Mouse (Mus musculus) liver, embryonic 13.5 days (tissue): ENCODE data around the gene Olfr1389. TPM values are rescaled to one million over a fixed set of nuclear protein-coding genes. Genes with fewer than 3 reads are reported as not detected.
"Not testable (repeated sequence)": the region's sequence is repeated elsewhere in the genome, so short reads cannot be mapped to it uniquely, and the experiment has no call there.

Source experiments
- ATAC-seq: fragments of 200-750 bp; cut with Nextera tagmentation; 2 replicates; pipeline ENCODE4 v1.8.0; 2017; ENCODE audit warnings: low read depth, mild to moderate bottlenecking, moderate number of reproducible peaks, moderate library complexity
- DNase-seq: peaks from one replicate; pipeline ENCODE4 v3.0.0; 2022
- H3K27ac ChIP-seq: fragments of 300-500 bp; sonication (generic); 2 replicates; pipeline ENCODE4 v1.5.1; 2015; ENCODE audit warnings: moderate library complexity, mild to moderate bottlenecking, inconsistent platforms
- H3K27me3 ChIP-seq: fragments of 300-500 bp; sonication (generic); 2 replicates; pipeline ENCODE4 v1.6.1; 2015; ENCODE audit warnings: mild to moderate bottlenecking, inconsistent platforms
- H3K36me3 ChIP-seq: fragments of 300-500 bp; sonication (generic); 2 replicates; pipeline ENCODE4 v1.6.1; 2015; ENCODE audit warnings: mild to moderate bottlenecking, inconsistent platforms
- H3K4me1 ChIP-seq: fragments of 300-500 bp; sonication (generic); replicated peaks from 2 replicates; pipeline ENCODE4 v1.6.1; 2015; ENCODE audit warnings: inconsistent platforms
- H3K4me2 ChIP-seq: fragments of 300-500 bp; sonication (generic); 2 replicates; pipeline ENCODE4 v1.6.1; 2015; ENCODE audit warnings: inconsistent platforms, mild to moderate bottlenecking, moderate library complexity
- H3K4me3 ChIP-seq: fragments of 300-500 bp; sonication (generic); replicated peaks from 2 replicates; pipeline ENCODE4 v1.5.1; 2015; ENCODE audit warnings: mild to moderate bottlenecking, inconsistent platforms
- H3K9ac ChIP-seq: fragments of 300-500 bp; sonication (generic); 2 replicates; pipeline ENCODE4 v1.6.1; 2015; ENCODE audit warnings: mild to moderate bottlenecking, inconsistent platforms
- H3K9me3 ChIP-seq: fragments of 300-500 bp; sonication (generic); replicated peaks from 2 replicates; pipeline ENCODE4 v1.6.1; 2016; ENCODE audit warnings: inconsistent platforms
- WGBS: fragments of 180-500 bp; shearing (Covaris S2); methylation state at CpG from one replicate; pipeline ENCODE4 v1.1.7; 2015; ENCODE audit not compliant: insufficient replicate concordance; 5-methylcytosine and 5-hydroxymethylcytosine counted together
- polyA plus RNA-seq: library from polyadenylated mRNA; unstranded; fragments of >200 nt; fragmentation: Nextera tagmentation; extraction: Ambion mirVana; gene quantifications from 2 replicates; pipeline ENCODE4 v1.2.1, GENCODE M21; 2015

The Olfr1389 gene
- polyA plus RNA-seq = not detected in 2 replicates

- ATAC-seq = no peak
- Histone ChIP-seq H3K27me3 (no peaks in the 10 kb centered on the region), H3K4me3 (no peak within 1 kb of the TSS), H3K4me2 (no peak within 1 kb of the TSS), H3K27ac (no peak within 1 kb of the TSS), H3K4me1 (no peaks in the 10 kb centered on the region), H3K36me3 (no peaks in the 10 kb centered on the region), H3K9me3 (no peaks in the 10 kb centered on the region), H3K9ac (no peak within 1 kb of the TSS)
- 66% methylated on average over 2 of the region's 2 CpGs for WGBS
- DNase-seq = no peak
Measured at GRCm38 (mm10) chr11:49422767-49423166, at the start of gene Olfr1389. Gene Olfr1389, plus strand, starts transcription at chr11:49423067.

- Histone ChIP-seq H3K27me3 (no peaks in the 10 kb centered on the region), H3K4me3 (no peak overlapping the region), H3K4me1 (no peaks in the 10 kb centered on the region), H3K4me2 (no peak overlapping the region), H3K27ac (no peak overlapping the region), H3K9ac (no peak overlapping the region), H3K9me3 (no peaks in the 10 kb centered on the region), H3K36me3 (no peaks in the 10 kb centered on the region)
- DNase-seq = no peak
- ATAC-seq = no peak
Measured at GRCm38 (mm10) chr11:49383133-49383532, 39.7 kb upstream of the Olfr1389 start.

GRCm38 (mm10) chr11:49386118-49386517 lies 36.7 kb upstream of the Olfr1389 start:
- not testable (repeated sequence) for H3K4me3 ChIP-seq, H3K9me3 ChIP-seq, H3K27me3 ChIP-seq, H3K27ac ChIP-seq, DNase-seq, H3K4me1 ChIP-seq, ATAC-seq, H3K9ac ChIP-seq, H3K4me2 ChIP-seq, H3K36me3 ChIP-seq
- WGBS = 72% methylated on average over 7 of the region's 7 CpGs

- H3K9ac ChIP-seq, H3K27ac ChIP-seq, H3K27me3 ChIP-seq, ATAC-seq, H3K9me3 ChIP-seq, H3K36me3 ChIP-seq, H3K4me3 ChIP-seq, H3K4me1 ChIP-seq, DNase-seq, H3K4me2 ChIP-seq: not testable (repeated sequence)
- 38% methylated on average over 1 of the region's 1 CpGs for WGBS
Measured at GRCm38 (mm10) chr11:49392707-49393106, 30.2 kb upstream of the Olfr1389 start.

GRCm38 (mm10) chr11:49406784-49407183 lies 16.1 kb upstream of the Olfr1389 start:
- no peaks in the 10 kb centered on the region for H3K27me3 ChIP-seq
- no peak overlapping the region for H3K4me2 ChIP-seq
- no peak overlapping the region for H3K27ac ChIP-seq
- 57% methylated on average over 3 of the region's 3 CpGs for WGBS
- no peaks in the 10 kb centered on the region for H3K4me1 ChIP-seq
- H3K9ac ChIP-seq = no peak overlapping the region
- no peak for DNase-seq
- no peak overlapping the region for H3K4me3 ChIP-seq
- H3K36me3 ChIP-seq = no peaks in the 10 kb centered on the region
- no peak for ATAC-seq
- H3K9me3 ChIP-seq = no peaks in the 10 kb centered on the region

GRCm38 (mm10) chr11:49410540-49410939 lies 12.3 kb upstream of the Olfr1389 start:
- no peaks in the 10 kb centered on the region for H3K9me3 ChIP-seq
- 26% methylated on average over 1 of the region's 1 CpGs for WGBS
- ATAC-seq = no peak
- H3K4me3 ChIP-seq = no peak overlapping the region
- no peak overlapping the region for H3K27ac ChIP-seq
- H3K36me3 ChIP-seq = no peaks in the 10 kb centered on the region
- no peak for DNase-seq
- no peak overlapping the region for H3K4me2 ChIP-seq
- no peak overlapping the region for H3K9ac ChIP-seq
- no peaks in the 10 kb centered on the region for H3K27me3 ChIP-seq
- no peaks in the 10 kb centered on the region for H3K4me1 ChIP-seq

GRCm38 (mm10) chr11:49425257-49425927 lies 2.5 kb downstream of the Olfr1389 start:
- H3K27me3 ChIP-seq = no peaks in the 10 kb centered on the region
- H3K36me3 ChIP-seq = no peaks in the 10 kb centered on the region
- no peak overlapping the region for H3K27ac ChIP-seq
- ATAC-seq (no peak), DNase-seq (no peak)
- no peak overlapping the region for H3K9ac ChIP-seq
- H3K4me3 ChIP-seq = no peak overlapping the region
- WGBS = 60% methylated on average over 1 of the region's 1 CpGs
- no peaks in the 10 kb centered on the region for H3K9me3 ChIP-seq
- H3K4me2 ChIP-seq = no peak overlapping the region
- no peaks in the 10 kb centered on the region for H3K4me1 ChIP-seq

- Histone ChIP-seq H3K27ac (no peak overlapping the region), H3K4me3 (no peak overlapping the region), H3K36me3 (no peaks in the 10 kb centered on the region), H3K4me2 (no peak overlapping the region), H3K9me3 (no peaks in the 10 kb centered on the region), H3K9ac (no peak overlapping the region), H3K4me1 (no peaks in the 10 kb centered on the region), H3K27me3 (no peaks in the 10 kb centered on the region)
- 68% methylated on average over 2 of the region's 2 CpGs for WGBS
- DNase-seq = no peak
- no peak for ATAC-seq
Measured at GRCm38 (mm10) chr11:49429641-49430040, 6.8 kb downstream of the Olfr1389 start.

- no peaks in the 10 kb centered on the region for H3K27me3 ChIP-seq
- ATAC-seq (no peak), DNase-seq (no peak)
- WGBS = 52% methylated on average over 3 of the region's 3 CpGs
- no peak within 1 kb of the TSS for H3K27ac ChIP-seq
- H3K4me2 ChIP-seq = no peak within 1 kb of the TSS
- no peaks in the 10 kb centered on the region for H3K36me3 ChIP-seq
- H3K4me3 ChIP-seq = no peak within 1 kb of the TSS
- no peak within 1 kb of the TSS for H3K9ac ChIP-seq
- H3K4me1 ChIP-seq = no peaks in the 10 kb centered on the region
- no peaks in the 10 kb centered on the region for H3K9me3 ChIP-seq
Measured at GRCm38 (mm10) chr11:49436411-49436810, 13.5 kb downstream of the Olfr1389 start, which contains the start of gene Olfr1388. Gene Olfr1388, plus strand, starts transcription at chr11:49436624.

- Histone ChIP-seq H3K4me1 (no peaks in the 10 kb centered on the region), H3K9me3 (no peaks in the 10 kb centered on the region), H3K4me3 (no peak within 1 kb of the TSS), H3K27ac (no peak within 1 kb of the TSS), H3K36me3 (no peaks in the 10 kb centered on the region), H3K9ac (no peak within 1 kb of the TSS), H3K4me2 (no peak within 1 kb of the TSS), H3K27me3 (no peaks in the 10 kb centered on the region)
- 55% methylated on average over 1 of the region's 1 CpGs for WGBS
- no peak for ATAC-seq
- no peak for DNase-seq
Measured at GRCm38 (mm10) chr11:49455043-49455442, 32.2 kb downstream of the Olfr1389 start, which contains the start of gene Olfr1387. Gene Olfr1387, plus strand, starts transcription at chr11:49455343.

- ATAC-seq = not testable (repeated sequence)
Measured at GRCm38 (mm10) chr11:49464746-49465145, 41.9 kb downstream of the Olfr1389 start, which contains the start of gene Olfr1386. Gene Olfr1386, plus strand, starts transcription at chr11:49465046.

More at GRCm38 (mm10) chr11:49464746-49465145, 41.9 kb downstream of the Olfr1389 start, which contains the start of gene Olfr1386:
- not testable (repeated sequence) for H3K27ac ChIP-seq, H3K27me3 ChIP-seq, H3K4me2 ChIP-seq, H3K4me1 ChIP-seq, H3K9ac ChIP-seq, H3K36me3 ChIP-seq, DNase-seq, H3K9me3 ChIP-seq, H3K4me3 ChIP-seq
- 64% methylated on average over 3 of the region's 3 CpGs for WGBS
